Mouse (Mus musculus) erythroblast, embryonic 14.5 days (primary cell): ENCODE results near the gene Ecsit.

ENCODE experiments used
- GATA1 ChIP-seq: IDR thresholded peaks from 2 replicates; pipeline ENCODE4 v1.6.1; 2012; ENCODE audit warnings: low read length, inconsistent platforms, mixed read lengths
- TAL1 ChIP-seq: IDR thresholded peaks from 3 replicates; pipeline ENCODE4 v1.6.1; 2012; ENCODE audit warnings: low read length, inconsistent platforms, mixed read lengths

DNA sequence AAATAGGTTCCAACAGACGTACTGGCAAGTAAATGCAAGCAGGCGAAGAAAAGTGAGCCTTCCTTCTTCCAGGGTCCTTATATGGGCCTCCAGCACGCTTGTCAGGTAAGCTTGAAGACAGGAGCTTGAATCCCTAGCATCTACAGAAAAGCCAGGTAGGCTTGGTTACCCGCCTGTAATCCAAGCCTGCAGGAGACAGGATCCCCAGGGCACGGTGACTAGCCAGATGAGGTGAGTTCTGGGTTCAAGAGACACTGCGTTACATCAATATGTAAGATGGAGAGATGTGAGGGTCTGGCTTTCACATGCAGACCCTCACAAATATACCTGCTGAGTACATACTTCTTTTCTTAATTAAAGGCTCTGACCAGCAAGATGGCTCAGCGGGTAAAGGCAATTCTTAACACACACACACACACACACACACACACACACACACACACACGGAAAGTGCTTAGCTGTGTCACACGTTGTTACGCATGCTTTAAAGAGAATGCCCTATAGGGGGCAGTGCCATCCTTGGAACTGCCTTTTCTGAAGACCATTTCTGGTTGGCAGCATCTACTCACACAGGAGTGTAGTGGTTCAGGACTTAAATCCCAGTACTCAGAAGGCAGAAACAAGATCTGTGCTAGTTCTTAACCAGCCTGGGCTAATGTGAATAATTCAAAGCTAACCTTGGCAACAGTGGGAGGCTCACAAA is 32.7 kb upstream of the Ecsit start:
- TF ChIP-seq GATA1 = no peak
- TF ChIP-seq TAL1 = no peak
